Mouse (Mus musculus) retina, embryonic 14.5 days (tissue): ENCODE measurements at regions not wholly inside any gene's neighbourhood (a gene's known extent, or its start where the extent isn't known, plus 50 kb on each side); places are given as distances from the start of the nearest gene placed in this dataset.

Experiments used
- DNase-seq: peaks from one replicate; pipeline ENCODE4 v3.0.0-alpha.2; 2015; ENCODE audit warnings: low spot score

DNA sequence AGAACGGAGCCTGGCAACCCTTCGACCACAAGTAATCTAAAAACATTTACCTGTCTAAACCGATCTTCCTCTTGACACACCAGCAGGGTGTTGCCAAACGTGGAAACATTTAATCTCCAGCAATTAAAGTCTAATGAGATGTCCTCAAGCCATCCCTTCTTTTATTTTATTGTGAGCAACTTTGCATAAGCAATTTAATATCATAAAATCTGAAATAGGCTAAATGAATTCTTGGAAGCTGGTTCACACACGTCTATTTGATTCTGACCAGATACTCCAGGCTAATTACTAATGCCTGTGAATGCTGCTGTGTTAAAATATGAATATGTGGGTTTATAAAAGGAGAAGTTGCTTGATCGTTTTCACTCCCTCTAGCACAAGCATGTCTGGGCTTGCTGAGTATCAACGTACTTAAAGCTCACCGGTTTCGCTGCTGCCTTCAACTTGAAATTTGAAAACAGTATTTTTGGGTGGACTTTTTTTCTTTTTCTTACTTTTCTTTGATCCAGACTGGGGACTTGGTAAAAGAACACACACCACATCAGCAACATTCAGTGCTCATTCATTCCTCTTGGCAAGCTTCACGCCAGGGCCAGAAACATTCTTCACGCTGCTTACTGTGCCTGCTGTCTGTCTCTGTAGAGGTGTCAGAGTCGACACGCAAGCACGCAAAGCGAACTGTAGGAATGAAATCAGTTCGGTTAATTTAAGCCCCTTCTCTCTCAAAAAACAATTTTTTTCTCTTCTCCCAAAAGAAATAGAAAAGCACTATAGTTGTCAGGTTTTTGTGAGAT, 194.4 kb downstream of the Npr3 start:
- DNase-seq: no peak

GRCm38 (mm10) chr15:11701246-11701645, 205.8 kb downstream of the Npr3 start:
- DNase-seq: no peak

- no peak for DNase-seq
Observed at GRCm38 (mm10) chr15:11699929-11700328, 207.2 kb downstream of the Npr3 start.

GRCm38 (mm10) chr15:11697060-11697459, 210.0 kb downstream of the Npr3 start:
- DNase-seq: no peak

DNA sequence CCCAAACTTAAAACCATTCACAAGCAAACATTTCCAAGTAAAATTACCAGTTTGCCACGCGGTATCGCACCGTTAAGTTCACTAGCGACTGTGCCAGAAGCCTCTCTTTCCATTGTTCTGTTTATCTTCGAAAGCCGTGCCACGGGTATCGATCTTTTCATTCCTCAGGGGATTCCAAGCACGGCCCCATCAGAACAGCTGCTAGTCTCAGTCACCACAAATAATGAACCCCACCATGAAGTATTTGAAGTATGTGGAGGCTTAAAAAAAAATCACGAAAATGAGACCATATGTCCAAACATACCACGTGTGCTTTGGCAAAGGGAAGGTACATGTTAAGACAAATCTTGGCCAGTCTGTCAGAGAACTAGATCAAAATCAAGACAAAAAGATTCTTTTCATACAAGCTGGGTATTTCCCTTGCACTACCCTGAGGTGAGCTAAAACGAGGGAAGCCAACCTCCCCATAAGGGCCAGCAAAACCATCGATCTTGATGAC, 213.3 kb downstream of the Npr3 start:
- no peak for DNase-seq

- DNase-seq: no peak
Observed at GRCm38 (mm10) chr15:11664839-11665379, 242.2 kb downstream of the Npr3 start.

DNA sequence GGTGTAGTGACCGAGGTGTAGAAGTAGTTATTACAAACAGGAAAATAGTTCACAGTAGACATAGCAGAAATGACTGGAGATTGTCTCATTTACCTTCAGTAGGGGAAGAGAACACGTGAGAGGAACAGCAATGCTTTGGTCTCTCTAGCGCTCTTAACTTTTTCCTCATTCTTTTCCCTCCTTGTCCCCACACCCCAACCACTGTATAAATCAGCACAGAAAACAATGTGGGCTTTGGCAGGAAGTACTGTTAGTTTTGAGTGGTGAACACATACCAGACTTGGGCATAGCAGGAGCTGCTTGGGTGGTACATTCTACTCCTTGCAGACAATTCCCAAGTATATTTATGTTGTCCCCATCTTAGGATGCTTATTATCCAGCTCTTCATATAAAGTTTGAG, 251.9 kb downstream of the Npr3 start:
- DNase-seq: no peak

- no peak for DNase-seq
Observed at GRCm38 (mm10) chr15:11646241-11646640, 246.8 kb upstream of the Tars start.

DNA sequence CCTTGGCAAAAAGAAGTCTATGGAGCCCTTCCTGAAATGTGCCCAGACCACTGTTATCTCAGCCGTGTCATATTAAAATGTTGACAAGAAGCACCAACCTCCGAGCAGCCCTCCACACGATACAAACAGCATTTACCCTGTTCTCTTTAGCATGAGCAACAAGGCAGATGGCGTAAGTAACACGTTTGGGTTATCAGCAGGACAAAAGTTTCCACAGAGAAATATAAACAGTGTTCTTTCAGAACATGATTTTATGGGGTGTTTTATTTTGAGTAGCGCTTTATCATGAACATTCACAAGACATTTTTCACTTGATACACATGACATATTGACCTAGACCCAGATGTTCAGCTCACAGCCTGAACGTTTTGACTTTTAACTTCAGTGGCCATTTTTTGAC, 245.3 kb upstream of the Tars start:
- DNase-seq: no peak

GRCm38 (mm10) chr15:11630654-11631053, 231.2 kb upstream of the Tars start:
- DNase-seq: no peak

- no peak for DNase-seq
Observed at GRCm38 (mm10) chr15:11626433-11626832, 227.0 kb upstream of the Tars start.

GRCm38 (mm10) chr15:11612416-11612815, 213.0 kb upstream of the Tars start:
- no peak for DNase-seq

GRCm38 (mm10) chr15:11610043-11610670, 210.7 kb upstream of the Tars start:
- DNase-seq: no peak

DNA sequence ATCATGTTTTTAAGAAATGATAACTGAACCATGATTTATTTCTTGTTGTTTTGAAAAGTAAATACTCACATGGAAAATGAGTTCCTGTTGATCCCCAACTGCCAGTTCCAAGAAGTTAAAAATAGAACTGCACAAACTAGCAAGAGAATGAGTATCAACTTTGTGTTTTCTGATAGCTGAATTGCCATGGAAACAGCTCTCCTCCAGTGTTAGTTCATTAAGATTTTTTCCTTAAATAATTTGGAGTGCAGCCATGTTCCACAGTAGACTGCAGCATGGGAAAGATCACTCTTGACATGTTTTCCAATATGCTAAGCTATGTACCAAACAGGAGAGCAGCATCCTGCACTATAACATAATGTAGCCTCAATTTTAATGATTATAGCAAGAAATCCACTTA, 208.0 kb upstream of the Tars start:
- DNase-seq: no peak

DNA sequence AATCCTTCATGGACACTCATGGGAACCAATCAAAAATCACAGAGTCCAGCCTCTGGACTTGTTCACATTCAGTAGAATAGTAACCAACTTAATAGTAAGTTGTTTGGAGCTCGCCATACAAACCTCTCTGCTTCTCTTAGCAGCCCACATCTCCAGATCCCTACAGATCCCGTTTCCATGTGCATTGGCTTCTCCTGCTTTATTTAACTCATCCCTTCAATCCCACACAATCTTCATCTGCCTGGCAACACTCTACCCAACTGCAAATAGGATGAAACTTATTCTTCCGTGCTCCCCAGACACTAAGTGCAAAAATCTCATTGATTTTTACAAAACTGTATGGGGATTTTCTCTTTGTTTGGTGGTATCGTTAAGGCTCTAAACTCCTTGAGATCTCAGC, 206.2 kb upstream of the Tars start:
- no peak for DNase-seq

GRCm38 (mm10) chr15:11597021-11597420, 197.6 kb upstream of the Tars start:
- no peak for DNase-seq

GRCm38 (mm10) chr15:11590542-11591116, 191.2 kb upstream of the Tars start:
- peak; percentile 69 for DNase-seq

- no peak for DNase-seq
Observed at GRCm38 (mm10) chr15:11589795-11590194, 190.3 kb upstream of the Tars start.

DNA sequence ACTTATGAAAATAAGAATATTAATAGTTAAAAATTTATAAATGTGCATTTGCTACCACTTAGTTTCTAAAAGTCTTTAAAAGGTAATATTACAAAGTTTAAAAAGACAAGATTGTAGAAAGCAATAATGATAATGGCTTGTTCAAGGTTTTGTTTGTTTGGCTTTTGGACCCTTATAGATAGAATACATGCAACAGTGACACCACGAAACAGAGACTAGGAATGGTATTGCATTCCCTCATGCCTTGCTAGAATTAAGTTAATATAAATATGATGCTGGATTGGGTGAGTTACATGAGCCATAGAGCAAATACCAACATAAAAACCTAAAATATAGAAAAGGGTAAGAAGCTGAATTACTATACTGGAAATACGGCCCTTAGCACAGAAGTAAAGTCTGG, 186.9 kb upstream of the Tars start:
- DNase-seq: no peak

- no peak for DNase-seq
Observed at GRCm38 (mm10) chr15:11584155-11584554, 184.7 kb upstream of the Tars start.

- DNase-seq: no peak
Observed at GRCm38 (mm10) chr15:11578331-11578730, 178.9 kb upstream of the Tars start.

DNA sequence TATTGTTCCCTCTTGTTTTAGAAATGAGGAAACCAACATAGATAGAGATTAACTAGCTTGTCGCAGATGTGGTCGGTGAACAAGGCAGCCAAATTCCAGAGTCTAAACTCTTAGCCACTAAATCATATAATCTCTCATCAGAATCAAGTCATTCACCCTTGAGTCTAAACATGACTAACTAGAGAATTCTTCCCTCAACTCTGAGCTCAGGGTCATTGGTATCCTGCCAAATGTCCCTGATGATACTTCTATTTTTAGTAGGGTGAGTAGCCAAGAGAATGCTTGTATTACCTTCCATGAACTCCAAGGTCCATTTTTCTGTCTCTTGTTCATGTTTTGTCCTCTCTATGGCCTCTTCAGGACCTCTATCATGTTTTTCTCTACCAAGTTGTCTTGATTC, 174.9 kb upstream of the Tars start:
- DNase-seq: no peak

- no peak for DNase-seq
Observed at GRCm38 (mm10) chr15:11573496-11573895, 174.0 kb upstream of the Tars start.
